Mouse (Mus musculus): ENCODE measurements around the gene Arid3c.

DNA sequence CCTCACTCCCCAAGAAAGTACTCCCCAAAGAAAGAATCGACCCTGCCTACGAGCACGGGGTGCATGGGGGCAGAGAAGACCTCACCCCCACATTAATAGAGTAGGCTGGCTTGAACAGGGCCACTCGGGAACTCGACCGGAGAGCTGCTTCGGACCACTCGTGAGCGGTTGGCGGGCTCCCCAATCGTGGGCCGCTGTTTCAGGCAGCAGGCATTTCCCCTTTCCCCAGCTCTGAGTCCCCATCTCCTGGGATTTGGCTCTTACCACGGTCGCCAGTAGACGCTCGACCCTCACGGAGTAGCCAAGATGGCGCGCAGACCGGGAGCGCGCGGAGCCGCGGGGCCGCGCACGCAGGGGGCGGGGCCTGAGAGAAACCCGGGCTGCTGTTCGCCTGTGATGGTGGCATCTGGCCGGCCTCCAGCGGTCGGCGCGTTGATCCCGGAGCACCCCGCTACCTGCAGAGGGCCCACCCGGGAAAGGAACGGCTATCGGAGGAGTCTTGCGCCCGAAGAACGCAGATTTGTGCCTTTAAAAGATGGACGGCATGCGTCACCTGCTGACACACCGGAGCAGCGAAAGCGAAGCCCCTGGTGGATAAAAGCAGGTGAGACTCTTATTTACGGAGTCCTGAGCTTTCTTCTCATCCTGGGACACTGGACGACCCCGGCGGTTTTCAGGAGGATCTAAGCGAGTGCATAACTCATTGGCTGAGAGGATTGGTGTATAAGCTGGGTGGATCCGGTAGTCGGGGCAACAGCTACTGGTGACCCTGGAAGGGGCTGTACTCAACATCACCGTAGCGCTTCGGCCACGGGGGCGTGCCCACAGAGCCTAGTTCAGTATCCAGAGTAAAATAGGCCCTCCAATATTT, 17.5 kb downstream of the Arid3c start, which contains the start of gene Rpp25l:
- TF ChIP-seq CTCF (IDR thresholded peaks at IDR 0.05) (peak; percentile 49), EP300 (IDR thresholded peaks at IDR 0.05) (no peak)

Measured in lung, postnatal 0 days (tissue).